Mouse (Mus musculus) forebrain, embryonic 11.5 days (tissue): ENCODE results near the gene Lmbrd2. TPM values are rescaled to one million over a fixed set of nuclear protein-coding genes. Genes with fewer than 3 reads are reported as not detected.
"Not testable (repeated sequence)": the region's sequence is repeated elsewhere in the genome, so short reads cannot be mapped to it uniquely, and the experiment has no call there.

Experiments
- ATAC-seq: fragments of 200-750 bp; cut with Nextera tagmentation; replicated peaks from 2 replicates; pipeline ENCODE4 v1.8.0; 2017; ENCODE audit warnings: moderate TSS enrichment; ENCODE audit not compliant: low FRiP score
- DNase-seq: peaks from one replicate; pipeline ENCODE4 v3.0.0-alpha.2; 2017; ENCODE audit warnings: low spot score
- H3K27ac ChIP-seq: fragments of 300-500 bp; sonication (generic); 2 replicates; pipeline ENCODE4 v1.5.1; 2014; ENCODE audit warnings: low read depth, low read length
- H3K27me3 ChIP-seq: fragments of 300-500 bp; sonication (generic); 2 replicates; pipeline ENCODE4 v1.6.1; 2014; ENCODE audit warnings: mild to moderate bottlenecking, low read length, mixed read lengths; ENCODE audit not compliant: control insufficient read depth, insufficient read depth
- H3K36me3 ChIP-seq: fragments of 300-500 bp; sonication (generic); 2 replicates; pipeline ENCODE4 v1.6.1; 2014; ENCODE audit warnings: mild to moderate bottlenecking, low read length, moderate library complexity, mixed read lengths; ENCODE audit not compliant: control insufficient read depth, insufficient read depth
- H3K4me1 ChIP-seq: fragments of 300-500 bp; sonication (generic); replicated peaks from 2 replicates; pipeline ENCODE4 v1.6.1; 2014; ENCODE audit warnings: low read length, mixed read lengths; ENCODE audit not compliant: control insufficient read depth, insufficient read depth
- H3K4me2 ChIP-seq: fragments of 300-500 bp; sonication (generic); 2 replicates; pipeline ENCODE4 v1.6.1; 2014; ENCODE audit warnings: low read depth, mild to moderate bottlenecking, low read length, moderate library complexity, mixed read lengths; ENCODE audit not compliant: severe bottlenecking
- H3K4me3 ChIP-seq: fragments of 300-500 bp; sonication (generic); 2 replicates; pipeline ENCODE4 v1.5.1; 2014; ENCODE audit warnings: low read depth, low read length
- H3K9ac ChIP-seq: fragments of 300-500 bp; sonication (generic); 2 replicates; pipeline ENCODE4 v1.6.1; 2014; ENCODE audit warnings: low read length
- H3K9me3 ChIP-seq: fragments of 300-500 bp; sonication (generic); 2 replicates; pipeline ENCODE4 v1.6.1; 2016; ENCODE audit warnings: low read length, mixed read lengths; ENCODE audit not compliant: control insufficient read depth
- WGBS: fragments of 180-500 bp; shearing (Covaris S2); extraction: QIAGEN DNeasy Blood & Tissue Kit; methylation state at CpG from one replicate; pipeline ENCODE4 v1.1.7; 2014; 5-methylcytosine and 5-hydroxymethylcytosine counted together
- polyA plus RNA-seq: library from polyadenylated mRNA; unstranded; fragments of >200 nt; fragmentation: Nextera tagmentation; extraction: Ambion mirVana; gene quantifications from 2 replicates; pipeline ENCODE4 v1.2.1, GENCODE M21; 2014

Lmbrd2 gene
- polyA plus RNA-seq, 1 experiment from 2014 or later = 3.8 TPM

DNA sequence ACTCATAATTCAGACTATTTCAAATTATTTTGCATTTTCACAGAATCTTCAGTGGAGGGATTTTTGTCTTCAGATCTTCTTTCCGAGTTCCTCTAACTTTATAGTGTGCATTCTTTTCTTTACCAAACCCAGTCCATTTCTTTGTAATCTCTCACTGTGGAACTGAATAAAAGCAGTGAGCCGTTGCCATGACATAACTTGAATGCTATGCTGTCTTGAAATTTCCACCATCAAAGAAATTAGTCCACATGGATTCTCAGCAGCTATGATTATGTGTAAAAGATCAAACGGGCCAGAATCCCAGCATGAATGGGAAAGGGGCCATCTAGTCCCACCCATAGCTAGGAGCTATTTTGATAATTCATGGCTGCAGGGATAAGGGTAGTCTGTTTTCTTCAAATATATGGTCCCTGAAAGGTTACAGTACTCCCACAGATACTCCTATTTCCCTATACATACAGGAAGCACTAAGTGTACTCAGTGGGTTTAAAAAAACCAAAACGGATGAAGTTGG, 22.3 kb downstream of the Lmbrd2 start:
- DNase-seq (no peak), ATAC-seq (0 out of 2 replicates have a peak, but pooled peaks have one; percentile 39)
- no peak overlapping the region for H3K9ac ChIP-seq
- no peak overlapping the region for H3K27ac ChIP-seq
- H3K4me1 ChIP-seq = no peaks in the 10 kb centered on the region
- H3K4me3 ChIP-seq = no peak overlapping the region
- no peaks in the 10 kb centered on the region for H3K27me3 ChIP-seq
- 68% methylated on average over 4 of the region's 4 CpGs for WGBS
- no peaks in the 10 kb centered on the region for H3K36me3 ChIP-seq
- no peaks in the 10 kb centered on the region for H3K9me3 ChIP-seq
- no peak overlapping the region for H3K4me2 ChIP-seq

GRCm38 (mm10) chr15:9164125-9164524, 23.8 kb downstream of the Lmbrd2 start:
- H3K36me3 ChIP-seq = no peaks in the 10 kb centered on the region
- no peak overlapping the region for H3K9ac ChIP-seq
- no peak overlapping the region for H3K27ac ChIP-seq
- H3K4me1 ChIP-seq = no peaks in the 10 kb centered on the region
- DNase-seq = no peak
- no peak for ATAC-seq
- WGBS = 69% methylated on average over 6 of the region's 6 CpGs
- H3K9me3 ChIP-seq = no peaks in the 10 kb centered on the region
- H3K4me3 ChIP-seq = no peak overlapping the region
- no peaks in the 10 kb centered on the region for H3K27me3 ChIP-seq
- no peak overlapping the region for H3K4me2 ChIP-seq

DNA sequence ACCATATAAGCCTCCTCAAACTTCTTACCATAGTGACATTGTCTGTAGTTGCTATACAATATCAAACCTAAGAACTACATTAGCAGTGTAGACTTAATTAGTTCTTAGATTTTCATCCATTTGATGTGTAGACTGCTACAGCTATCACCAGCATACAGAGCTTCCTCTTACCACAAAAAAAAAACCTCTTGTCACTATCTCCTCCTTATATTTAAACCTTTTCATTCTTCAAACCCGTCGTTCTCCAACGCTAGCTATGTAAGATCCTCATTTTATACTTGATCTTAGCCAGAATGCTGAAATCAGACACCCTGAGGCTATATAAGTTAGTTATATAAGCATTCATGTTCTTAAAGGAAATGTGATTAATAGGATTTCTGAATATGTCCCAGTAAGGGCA, 36.7 kb downstream of the Lmbrd2 start:
- no peaks in the 10 kb centered on the region for H3K27me3 ChIP-seq
- H3K36me3 ChIP-seq = no peaks in the 10 kb centered on the region
- H3K9ac ChIP-seq = no peak overlapping the region
- H3K27ac ChIP-seq = no peak overlapping the region
- ATAC-seq (no peak), DNase-seq (no peak)
- H3K4me2 ChIP-seq = no peak overlapping the region
- 91% methylated on average over 3 of the region's 3 CpGs for WGBS
- H3K4me1 ChIP-seq = no peaks in the 10 kb centered on the region
- no peaks in the 10 kb centered on the region for H3K9me3 ChIP-seq
- no peak overlapping the region for H3K4me3 ChIP-seq

DNA sequence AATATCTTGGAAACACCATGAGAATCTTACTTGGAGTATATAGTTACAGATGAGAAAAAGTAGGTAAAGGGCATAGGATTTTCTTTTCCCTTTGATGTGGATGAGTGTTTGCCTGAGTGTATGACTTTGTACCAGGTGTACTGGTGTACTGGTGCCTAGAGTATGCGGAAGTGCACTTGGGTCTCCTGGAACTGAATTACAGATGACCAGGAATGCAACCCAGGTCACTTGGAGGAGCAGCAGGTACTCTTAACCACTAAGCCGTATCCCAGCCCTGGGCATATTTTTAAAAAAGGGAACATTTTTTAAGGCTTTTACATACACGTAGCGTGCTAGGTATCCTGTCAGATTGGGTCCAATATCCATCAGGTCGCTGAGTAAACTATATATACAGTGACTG, 43.6 kb downstream of the Lmbrd2 start:
- Histone ChIP-seq H3K27ac (no peak overlapping the region), H3K4me3 (no peak overlapping the region)

GRCm38 (mm10) chr15:9189796-9190195, 49.4 kb downstream of the Lmbrd2 start:
- no peaks in the 10 kb centered on the region; the same call in 1 of the 2 replicates for H3K36me3 ChIP-seq
- no peak overlapping the region for H3K4me3 ChIP-seq
- DNase-seq (no peak), ATAC-seq (no peak)
- no peak overlapping the region for H3K27ac ChIP-seq
- 89% methylated on average over 2 of the region's 2 CpGs for WGBS
- H3K4me1 ChIP-seq = no peaks in the 10 kb centered on the region
- no peak overlapping the region for H3K4me2 ChIP-seq
- H3K9ac ChIP-seq = no peak overlapping the region
- H3K9me3 ChIP-seq = no peaks in the 10 kb centered on the region
- H3K27me3 ChIP-seq = no peaks in the 10 kb centered on the region

More for the DNA sequence above, 43.6 kb downstream of the Lmbrd2 start:
- no peaks in the 10 kb centered on the region for H3K9me3 ChIP-seq
- DNase-seq (no peak), ATAC-seq (no peak)
- no peaks in the 10 kb centered on the region; the same call in 1 of the 2 replicates for H3K36me3 ChIP-seq
- no peak overlapping the region for H3K9ac ChIP-seq
- H3K4me2 ChIP-seq = no peak overlapping the region
- H3K4me1 ChIP-seq = no peaks in the 10 kb centered on the region
- H3K27me3 ChIP-seq = no peaks in the 10 kb centered on the region
- WGBS = 94% methylated on average over 5 of the region's 5 CpGs

GRCm38 (mm10) chr15:9192685-9193084, 52.3 kb downstream of the Lmbrd2 start:
- not testable (repeated sequence) for H3K9me3 ChIP-seq, H3K4me3 ChIP-seq, ATAC-seq, H3K27me3 ChIP-seq, H3K27ac ChIP-seq, H3K9ac ChIP-seq, H3K4me2 ChIP-seq, H3K4me1 ChIP-seq, H3K36me3 ChIP-seq, DNase-seq

- Histone ChIP-seq H3K9ac (no peak overlapping the region), H3K4me2 (no peak overlapping the region), H3K4me3 (no peak overlapping the region), H3K4me1 (no peaks in the 10 kb centered on the region), H3K36me3 (no peaks in the 10 kb centered on the region; the same call in 1 of the 2 replicates), H3K27ac (no peak overlapping the region), H3K9me3 (no peaks in the 10 kb centered on the region), H3K27me3 (no peaks in the 10 kb centered on the region)
- DNase-seq = no peak
- ATAC-seq = no peak
- 67% methylated on average over 6 of the region's 6 CpGs for WGBS
Observed at GRCm38 (mm10) chr15:9198421-9198820, 58.1 kb downstream of the Lmbrd2 start.

GRCm38 (mm10) chr15:9211891-9212290, 71.5 kb downstream of the Lmbrd2 start:
- Histone ChIP-seq H3K27ac (no peak overlapping the region), H3K36me3 (no peaks in the 10 kb centered on the region), H3K9ac (no peak overlapping the region), H3K4me2 (no peak overlapping the region), H3K4me1 (no peaks in the 10 kb centered on the region), H3K4me3 (no peak overlapping the region), H3K27me3 (no peaks in the 10 kb centered on the region), H3K9me3 (no peaks in the 10 kb centered on the region)
- DNase-seq = no peak
- no peak for ATAC-seq

DNA sequence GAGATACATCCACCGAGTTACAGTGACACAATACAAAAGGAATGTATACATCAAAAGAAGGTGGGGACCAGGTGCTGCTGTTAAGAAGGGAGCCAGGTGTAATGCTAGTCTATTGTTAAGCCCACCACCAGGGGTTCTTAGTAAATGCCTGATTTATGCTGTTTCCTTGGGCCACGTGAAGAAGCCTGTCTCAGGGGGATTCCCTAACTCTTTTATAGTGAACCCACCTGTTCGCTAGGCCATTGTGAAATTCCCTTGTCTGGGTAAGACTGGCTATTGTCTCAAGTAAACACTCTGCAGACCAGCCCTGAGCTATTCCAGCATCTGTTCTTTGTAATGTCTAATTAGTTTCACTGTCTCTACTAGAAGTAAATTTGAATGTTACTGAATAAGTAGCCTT, 72.7 kb downstream of the Lmbrd2 start:
- 68% methylated on average over 3 of the region's 3 CpGs for WGBS
- not testable (repeated sequence) for H3K4me2 ChIP-seq, H3K36me3 ChIP-seq, H3K9me3 ChIP-seq, H3K27ac ChIP-seq, H3K9ac ChIP-seq, DNase-seq, H3K4me1 ChIP-seq, H3K4me3 ChIP-seq, ATAC-seq, H3K27me3 ChIP-seq
